Mouse (Mus musculus): ENCODE data around the gene Svop. TPM values are rescaled to one million over a fixed set of nuclear protein-coding genes. Genes with fewer than 3 reads are reported as not detected.

Gene Svop
- total and polyA plus RNA-seq, 3 experiments = not detected

DNA sequence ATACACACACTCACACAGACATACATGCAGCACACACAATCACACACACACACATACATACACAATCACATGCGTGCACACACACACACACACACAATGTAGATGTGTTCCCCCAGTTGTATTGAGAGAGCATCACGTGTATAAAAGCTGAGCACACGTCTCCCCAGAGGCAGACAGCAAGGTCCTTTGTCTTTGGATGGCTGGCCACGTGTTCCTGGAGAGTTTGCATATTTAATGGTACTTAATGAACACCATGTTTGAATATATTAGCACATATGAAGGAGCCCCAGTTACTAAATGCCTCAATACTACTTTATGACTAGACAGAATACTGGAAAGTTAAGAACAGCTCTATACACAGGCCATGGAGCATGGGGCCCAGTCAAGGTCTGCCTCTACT lies 27.4 kb downstream of the Svop start:
- no peak overlapping the region for H3K27ac ChIP-seq (ENCODE audit: control insufficient read depth, low read depth, low read length)
- no peaks in the 10 kb centered on the region for H3K4me1 ChIP-seq (ENCODE audit: control insufficient read depth in 1 of 2, insufficient read depth in 2 of 2, low read length in 2 of 2)

DNA sequence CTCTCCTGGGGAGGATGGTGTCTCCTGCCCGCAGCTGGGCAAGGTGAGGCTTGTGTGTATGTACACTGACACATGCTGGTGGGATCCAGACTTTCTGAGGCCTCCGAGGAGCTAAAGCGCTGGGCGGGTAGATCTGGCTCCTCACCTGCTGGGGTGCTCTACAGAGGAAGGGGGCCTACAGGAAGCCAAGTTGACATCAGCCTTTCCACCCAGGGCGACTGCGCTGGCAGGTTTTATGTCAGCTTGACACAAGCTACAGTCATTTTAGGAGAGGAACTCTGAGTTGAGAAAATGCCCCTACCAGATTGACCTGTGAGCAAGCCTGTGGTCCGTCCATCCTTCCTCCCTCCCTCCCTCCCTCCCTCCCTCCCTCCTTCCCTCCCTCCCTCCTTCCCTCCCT lies 29.7 kb downstream of the Svop start:
- no peak for DNase-seq (ENCODE audit: low read depth, low spot score)
- Histone ChIP-seq H3K4me1 (ENCODE audit: control insufficient read depth in 1 of 2, insufficient read depth in 2 of 2, low read length in 2 of 2) (no peaks in the 10 kb centered on the region), H3K36me3 (ENCODE audit: control insufficient read depth in 1 of 2, insufficient read depth in 2 of 2, low read length in 2 of 2) (no peaks in the 10 kb centered on the region), H3K27me3 (ENCODE audit: control insufficient read depth in 1 of 2, insufficient read depth in 2 of 2, low read length in 2 of 2) (no peaks in the 10 kb centered on the region), H3K79me2 (ENCODE audit: control insufficient read depth, insufficient read depth, low read length, poor library complexity) (no peaks in the 10 kb centered on the region), H3K27ac (ENCODE audit: control insufficient read depth, low read depth, low read length) (no peak overlapping the region), H3K9me3 (replicated peaks; ENCODE audit: insufficient read depth, low read length) (no peaks in the 10 kb centered on the region), H3K4me3 (ENCODE audit: control insufficient read depth in 1 of 2, insufficient read depth in 1 of 2, low read depth in 2 of 2, low read length in 2 of 2) (no peak overlapping the region), H3K9ac (ENCODE audit: control insufficient read depth, low read depth, low read length, poor library complexity, severe bottlenecking) (no peak overlapping the region)
- TF ChIP-seq E2F4 (IDR thresholded peaks at IDR 0.05; ENCODE audit: borderline replicate concordance, low read depth, low read length) = no peak
- no peak for TF ChIP-seq NRF1 (IDR thresholded peaks at IDR 0.05; ENCODE audit: insufficient read depth, low read depth, low read length, poor library complexity, severe bottlenecking)
- no peak for TF ChIP-seq KAT2A (conservative IDR thresholded peaks at IDR 0.05; ENCODE audit: low read depth, low read length)
- TF ChIP-seq RAD21 (IDR thresholded peaks at IDR 0.05; ENCODE audit: low read depth, low read length) = no peak
- TF ChIP-seq USF2 (IDR thresholded peaks at IDR 0.05; ENCODE audit: borderline replicate concordance in 1 of 2, insufficient read depth in 1 of 2, low read depth in 1 of 2, low read length in 2 of 2) = no peak
- TF ChIP-seq MAX (IDR thresholded peaks at IDR 0.05; ENCODE audit: low read length) = no peak
- TF ChIP-seq ETS1 (IDR thresholded peaks at IDR 0.05; ENCODE audit: low read depth, low read length) = no peak
- TF ChIP-seq BHLHE40 (IDR thresholded peaks at IDR 0.05; ENCODE audit: borderline replicate concordance, low read depth, low read length) = no peak
- no peak for TF ChIP-seq MYC (IDR thresholded peaks at IDR 0.05; ENCODE audit: low read depth, low read length)
- no peak for TF ChIP-seq CTCF (IDR thresholded peaks at IDR 0.05 in 2 of 3, conservative IDR thresholded peaks at IDR 0.05 in 1 of 3; ENCODE audit: control insufficient read depth in 1 of 3, insufficient read depth in 1 of 3, low read depth in 2 of 3, low read length in 3 of 3, poor library complexity in 1 of 3, severe bottlenecking in 1 of 3)
- TF ChIP-seq ZKSCAN1 (IDR thresholded peaks at IDR 0.05; ENCODE audit: low read depth, low read length) = no peak

More for the DNA sequence above, 27.4 kb downstream of the Svop start:
- Histone ChIP-seq H3K36me3 (ENCODE audit: control insufficient read depth in 1 of 2, insufficient read depth in 2 of 2, low read length in 2 of 2) (no peaks in the 10 kb centered on the region), H3K27me3 (ENCODE audit: control insufficient read depth in 1 of 2, insufficient read depth in 2 of 2, low read length in 2 of 2) (no peaks in the 10 kb centered on the region), H3K9me3 (replicated peaks; ENCODE audit: insufficient read depth, low read length) (no peaks in the 10 kb centered on the region), H3K4me3 (ENCODE audit: control insufficient read depth in 1 of 2, insufficient read depth in 1 of 2, low read depth in 2 of 2, low read length in 2 of 2) (no peak overlapping the region), H3K79me2 (ENCODE audit: control insufficient read depth, insufficient read depth, low read length, poor library complexity) (no peaks in the 10 kb centered on the region), H3K9ac (ENCODE audit: control insufficient read depth, low read depth, low read length, poor library complexity, severe bottlenecking) (no peak overlapping the region)
- TF ChIP-seq NRF1 (IDR thresholded peaks at IDR 0.05; ENCODE audit: insufficient read depth, low read depth, low read length, poor library complexity, severe bottlenecking) (no peak), ELF1 (IDR thresholded peaks at IDR 0.05; ENCODE audit: low read depth, low read length) (no peak), GABPA (IDR thresholded peaks at IDR 0.05; ENCODE audit: low read depth, low read length) (no peak), USF1 (IDR thresholded peaks at IDR 0.05; ENCODE audit: low read depth, low read length) (no peak), RAD21 (IDR thresholded peaks at IDR 0.05; ENCODE audit: low read depth, low read length) (no peak), UBTF (IDR thresholded peaks at IDR 0.05; ENCODE audit: borderline replicate concordance, insufficient read depth, low read depth, low read length) (no peak), MYC (IDR thresholded peaks at IDR 0.05; ENCODE audit: low read depth, low read length) (no peak), NELFE (IDR thresholded peaks at IDR 0.05; ENCODE audit: low read depth, low read length) (no peak), MEF2A (IDR thresholded peaks at IDR 0.05; ENCODE audit: extremely low read depth, insufficient replicate concordance, low read depth, low read length, poor library complexity, severe bottlenecking) (no peak), POLR2AphosphoS2 (IDR thresholded peaks at IDR 0.05; ENCODE audit: low read length) (no peak), ZMIZ1 (IDR thresholded peaks at IDR 0.05; ENCODE audit: low read depth, low read length) (no peak), RCOR1 (IDR thresholded peaks at IDR 0.05; ENCODE audit: low read depth, low read length) (no peak), ETS1 (IDR thresholded peaks at IDR 0.05; ENCODE audit: low read depth, low read length) (no peak), ZKSCAN1 (IDR thresholded peaks at IDR 0.05; ENCODE audit: low read depth, low read length) (no peak), USF2 (IDR thresholded peaks at IDR 0.05; ENCODE audit: borderline replicate concordance in 1 of 2, insufficient read depth in 1 of 2, low read depth in 1 of 2, low read length in 2 of 2) (no peak), POLR2AphosphoS5 (IDR thresholded peaks at IDR 0.05; ENCODE audit: borderline replicate concordance, low read depth, low read length) (no peak), JUND (IDR thresholded peaks at IDR 0.05; ENCODE audit: low read depth, low read length) (no peak), MXI1 (IDR thresholded peaks at IDR 0.05; ENCODE audit: low read depth, low read length) (no peak), TAL1 (IDR thresholded peaks at IDR 0.05; ENCODE audit: low read length) (no peak), MAX (IDR thresholded peaks at IDR 0.05; ENCODE audit: low read length) (no peak)
- no peak for DNase-seq (ENCODE audit: low read depth, low spot score)
